Mouse (Mus musculus): ENCODE measurements around the gene Ptprn2. TPM values are rescaled to one million over a fixed set of nuclear protein-coding genes. Genes with fewer than 3 reads are reported as not detected.

Gene Ptprn2
- polyA plus RNA-seq, 3 experiments from 2014 or later, result 0.14 TPM; not detected in 2

GRCm38 (mm10) chr12:116648584-116649206 lies 163.2 kb downstream of the Ptprn2 start:
- no peak for ATAC-seq

DNA sequence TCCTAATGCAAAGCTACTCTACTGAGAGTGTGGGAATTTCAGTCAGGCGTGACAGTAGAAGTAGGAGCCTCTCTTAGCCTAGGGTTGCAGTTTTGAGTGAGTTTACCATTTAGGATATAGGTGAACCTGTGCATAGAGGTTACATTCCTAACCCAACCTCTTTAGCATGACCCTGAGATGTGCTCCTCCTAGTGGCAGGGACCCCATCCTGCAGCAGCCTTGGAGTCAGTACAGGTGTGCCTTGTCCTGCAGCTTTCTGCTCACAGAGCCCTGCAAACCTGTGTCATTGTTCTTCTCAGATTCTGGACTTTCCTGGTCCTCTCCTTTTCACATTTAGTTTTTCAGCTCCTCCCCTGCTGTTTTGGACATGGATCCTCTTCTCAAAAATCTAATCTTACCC lies 168.2 kb downstream of the Ptprn2 start:
- no peak for ATAC-seq

GRCm38 (mm10) chr12:116660076-116660475 lies 174.6 kb downstream of the Ptprn2 start:
- no peak for ATAC-seq

DNA sequence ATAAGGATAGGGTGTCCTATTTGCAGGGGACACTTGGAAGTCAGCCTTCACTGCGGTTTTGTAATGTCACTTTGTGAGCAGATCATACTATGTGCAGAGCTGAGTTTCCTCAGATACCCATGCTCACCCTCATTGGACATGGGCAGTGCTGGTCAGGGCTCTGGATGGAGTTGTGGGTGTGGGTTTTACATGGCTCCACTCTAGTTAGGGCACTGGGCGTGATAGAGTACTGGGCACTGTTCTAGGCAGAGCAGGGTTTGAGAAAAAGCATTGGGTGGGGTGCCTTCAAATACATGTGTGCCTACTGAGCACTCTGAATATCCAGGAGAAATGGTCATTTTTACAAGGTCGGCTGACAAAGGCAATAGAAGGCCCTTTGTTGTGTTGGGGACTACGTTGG lies 175.5 kb downstream of the Ptprn2 start:
- no peak for ATAC-seq

- ATAC-seq, result no peak
Observed at GRCm38 (mm10) chr12:116677701-116678100, 192.2 kb downstream of the Ptprn2 start.

DNA sequence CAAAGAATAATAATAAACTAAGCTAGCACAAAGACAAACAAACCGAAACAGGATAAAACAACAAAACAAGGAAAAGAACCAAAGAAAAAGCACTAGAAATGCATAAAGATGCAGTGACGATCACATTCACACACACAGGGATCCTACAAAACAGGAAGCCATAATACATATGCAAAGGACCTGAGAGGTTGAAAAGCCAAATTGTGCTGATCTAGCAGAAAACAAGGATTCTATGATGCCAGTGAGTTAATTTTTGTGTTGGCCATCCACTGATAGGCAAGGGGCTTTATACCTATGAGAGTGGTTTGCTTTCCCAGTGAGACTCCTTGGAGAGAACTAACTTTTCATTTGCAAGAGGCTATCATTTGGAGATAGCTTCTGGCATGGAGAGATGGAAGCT lies 204.3 kb downstream of the Ptprn2 start:
- ATAC-seq, result no peak

DNA sequence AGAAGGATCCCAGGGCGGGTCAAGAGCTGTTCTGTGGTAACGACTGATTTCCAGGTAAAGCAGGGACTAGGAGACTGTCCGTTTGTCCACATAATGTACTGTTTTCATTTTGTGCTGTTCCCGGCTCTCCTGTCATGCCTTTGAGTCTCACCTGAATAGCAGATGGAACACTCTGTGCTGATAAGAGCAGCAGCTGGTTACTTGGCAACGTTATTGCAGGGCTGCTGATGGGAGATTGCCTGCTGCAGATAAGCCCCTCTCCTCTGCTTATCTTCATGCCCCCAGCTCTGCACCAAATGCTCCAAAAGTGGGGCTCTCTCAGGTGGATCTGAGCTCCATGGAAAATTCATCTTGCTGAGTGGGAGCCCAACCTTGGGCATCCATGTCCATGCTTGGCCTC lies 224.0 kb downstream of the Ptprn2 start:
- no peak for ATAC-seq

DNA sequence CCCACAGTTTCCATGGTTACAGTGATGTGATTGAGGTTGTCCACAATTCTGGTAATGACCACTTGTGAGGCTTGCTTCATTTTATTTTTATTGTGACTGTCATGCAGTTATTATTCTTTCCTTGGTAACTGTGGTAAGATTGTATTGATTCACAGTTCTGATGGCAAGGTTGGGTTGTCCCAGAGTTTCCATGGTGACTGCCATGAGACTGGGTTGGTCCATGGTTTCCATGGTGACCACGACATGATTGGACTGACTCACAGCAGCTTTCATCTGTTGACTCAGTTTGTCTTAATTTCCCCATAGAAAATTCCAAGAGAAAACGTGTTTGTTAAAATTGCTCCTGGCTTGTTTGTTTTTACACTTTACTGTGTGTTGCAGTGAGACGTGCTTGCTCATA lies 225.2 kb downstream of the Ptprn2 start:
- no peak for ATAC-seq

- ATAC-seq, result no peak
Observed at GRCm38 (mm10) chr12:116711133-116711532, 225.6 kb downstream of the Ptprn2 start.

DNA sequence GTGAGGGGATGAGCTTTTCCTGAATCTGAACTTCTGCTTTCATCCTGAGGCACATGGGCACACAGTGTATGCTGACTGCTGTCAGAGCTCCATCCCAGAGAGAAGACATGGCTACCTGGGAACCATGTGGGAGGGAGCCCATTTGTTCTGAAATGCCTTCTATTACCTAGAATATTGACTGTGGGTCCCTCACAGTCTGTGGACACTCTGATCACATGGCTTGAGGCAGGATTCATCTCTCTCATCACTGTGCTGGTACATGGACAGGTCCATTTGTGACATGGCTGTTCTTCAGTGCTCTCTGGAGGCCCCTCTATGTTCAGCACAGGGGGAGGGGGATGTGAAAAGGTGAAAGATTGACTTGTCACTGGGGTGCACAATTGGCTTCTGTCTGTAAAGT lies 227.6 kb downstream of the Ptprn2 start:
- no peak for ATAC-seq

- no peak for ATAC-seq
Observed at GRCm38 (mm10) chr12:116721062-116721461, 235.5 kb downstream of the Ptprn2 start.

GRCm38 (mm10) chr12:116740141-116740540 lies 254.6 kb downstream of the Ptprn2 start:
- ATAC-seq, result no peak

DNA sequence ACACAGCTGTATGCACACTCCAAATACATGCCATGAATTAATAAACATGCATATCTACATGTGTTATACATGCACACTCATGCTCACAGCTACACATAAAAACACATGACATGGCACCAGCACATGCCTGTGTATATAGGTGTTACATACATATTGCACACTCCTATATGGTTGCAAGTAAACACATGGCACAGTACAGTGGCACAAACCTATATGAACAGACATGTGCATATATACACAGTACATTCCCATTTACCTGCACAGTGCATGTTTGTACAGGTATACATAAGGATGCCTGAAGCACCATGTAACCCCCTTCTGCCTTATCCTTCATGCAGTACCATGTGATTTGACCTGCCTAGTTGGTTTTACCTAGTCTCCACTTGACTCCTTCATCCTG lies 255.8 kb downstream of the Ptprn2 start:
- ATAC-seq, result no peak

DNA sequence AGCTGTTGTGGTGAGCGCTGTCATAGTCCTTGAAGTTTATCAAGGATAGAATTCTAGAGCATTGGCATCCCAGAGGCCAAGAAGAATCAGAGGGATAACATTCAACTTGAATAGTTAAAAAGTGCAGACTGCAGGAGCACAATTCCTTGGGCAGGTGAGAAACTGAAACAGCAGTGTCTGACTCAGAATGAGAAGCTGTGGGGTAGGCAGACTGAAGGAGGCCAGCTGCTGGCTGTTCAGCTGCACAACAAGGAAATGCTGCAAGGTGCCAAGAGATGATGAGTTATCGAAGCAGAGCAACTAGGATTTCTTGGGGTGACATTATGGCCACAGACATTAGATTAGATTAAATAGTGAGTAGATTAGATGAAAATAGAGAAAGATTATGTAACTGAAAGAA lies 260.9 kb downstream of the Ptprn2 start:
- no peak for ATAC-seq

- no peak for ATAC-seq
Observed at GRCm38 (mm10) chr12:116752784-116753183, 267.3 kb downstream of the Ptprn2 start.

- no peak for ATAC-seq
Observed at GRCm38 (mm10) chr12:116763961-116764360, 278.4 kb downstream of the Ptprn2 start.

- ATAC-seq, result no peak
Observed at GRCm38 (mm10) chr12:116770911-116771310, 285.4 kb downstream of the Ptprn2 start.

- no peak for ATAC-seq
Observed at GRCm38 (mm10) chr12:116771493-116771892, 286.0 kb downstream of the Ptprn2 start.

DNA sequence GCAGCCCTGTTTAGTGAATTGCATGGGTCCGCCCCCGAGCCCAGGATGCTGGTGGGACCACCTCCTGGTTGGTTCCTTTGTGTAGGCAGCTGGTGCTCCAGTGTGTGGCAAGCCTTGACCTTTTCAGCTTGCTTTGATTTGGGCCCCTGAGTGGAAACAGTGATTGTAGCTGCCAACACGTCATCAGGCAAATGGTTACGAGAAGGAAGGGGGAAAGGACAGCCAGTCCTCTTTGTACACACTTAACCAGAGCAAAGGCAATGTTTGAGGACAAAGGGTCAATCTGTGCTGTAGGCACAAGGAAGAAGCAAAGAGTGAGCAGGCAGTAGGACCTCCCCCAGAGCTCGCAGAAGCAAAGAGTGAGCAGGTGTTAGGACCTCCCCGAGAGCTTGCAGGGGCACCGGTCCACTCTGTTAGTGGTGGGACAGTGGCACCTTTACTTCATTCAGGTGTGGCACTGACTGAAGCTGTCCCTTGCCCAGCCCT lies 286.6 kb downstream of the Ptprn2 start:
- ATAC-seq, result no peak

- ATAC-seq, result no peak
Observed at GRCm38 (mm10) chr12:116773344-116773743, 287.8 kb downstream of the Ptprn2 start.

GRCm38 (mm10) chr12:116776447-116776846 lies 290.9 kb downstream of the Ptprn2 start:
- ATAC-seq, result no peak

- ATAC-seq, result no peak
Observed at GRCm38 (mm10) chr12:116778095-116779090, 292.9 kb downstream of the Ptprn2 start.

DNA sequence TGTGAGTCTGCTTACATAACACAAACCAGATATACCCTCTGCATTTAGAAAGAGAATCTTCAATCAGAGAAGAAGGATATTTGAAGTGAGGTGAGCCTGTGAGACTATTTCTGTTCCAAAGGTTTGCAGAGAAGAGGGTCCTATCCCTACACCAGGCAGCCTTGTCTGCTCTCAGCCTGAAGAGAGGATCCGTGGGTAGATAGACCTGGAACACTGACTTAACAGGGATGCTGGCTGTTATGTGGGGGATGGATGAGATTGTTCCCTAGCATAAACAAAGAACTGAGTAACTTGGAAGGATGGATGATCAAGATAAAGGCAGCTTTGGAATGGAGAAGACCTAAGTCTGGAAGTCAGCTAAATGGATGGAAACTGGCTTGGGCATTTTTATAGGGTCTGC lies 294.9 kb downstream of the Ptprn2 start:
- no peak for ATAC-seq

DNA sequence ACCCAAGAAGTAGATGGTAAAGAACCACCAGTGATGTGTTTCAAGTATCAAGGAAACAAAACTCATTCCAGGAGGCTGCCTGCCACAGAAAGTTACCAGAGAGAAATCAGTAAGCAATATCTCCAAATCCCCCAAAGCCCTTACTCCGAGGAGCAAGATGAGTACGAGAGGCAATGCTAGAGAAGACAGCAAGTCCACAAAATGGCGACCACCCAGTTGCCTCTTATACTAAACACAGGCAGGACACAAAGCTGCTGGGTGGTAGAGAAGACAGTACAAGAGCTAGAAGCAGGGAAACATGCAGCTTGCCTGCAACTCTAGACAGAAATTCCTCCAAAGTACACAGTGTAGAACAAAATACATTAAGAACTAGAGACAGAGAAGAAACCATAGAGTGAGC lies 300.2 kb downstream of the Ptprn2 start:
- no peak for ATAC-seq
